Mouse (Mus musculus): ENCODE data around the gene Lpcat3. TPM values are rescaled to one million over a fixed set of nuclear protein-coding genes. Genes with fewer than 3 reads are reported as not detected.
A peak's percentile ranks its signal among the peaks of the same experiment; 100 is the strongest.

Lpcat3 gene
- polyA plus RNA-seq, 1 experiment from 2014 or later, result 60.0 TPM

DNA sequence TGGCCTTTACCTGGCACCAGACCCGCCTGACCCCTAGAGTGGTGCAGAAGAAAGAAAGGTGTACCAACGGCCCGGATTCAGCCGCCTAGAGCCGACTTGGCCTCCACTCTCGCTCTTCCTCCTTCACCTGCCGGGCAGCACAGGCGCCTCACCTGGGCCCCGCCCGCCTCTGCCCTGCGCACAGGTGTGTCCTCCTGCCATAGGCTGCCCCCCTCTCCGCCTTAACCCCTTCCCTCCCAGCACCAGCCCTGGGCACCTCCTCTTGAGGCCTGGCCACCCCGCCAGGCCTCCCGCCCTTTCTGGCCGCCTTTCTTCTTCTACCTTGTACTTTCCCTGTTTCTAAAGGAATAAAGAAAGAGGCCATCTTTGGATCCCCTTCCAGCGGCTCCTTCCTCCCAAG lies 55.9 kb downstream of the Lpcat3 start:
- H3K9ac ChIP-seq (replicated peaks; ENCODE audit: low read depth, low read length), result peak overlapping the region; percentile 50
- peak overlapping the region; percentile 36 for H3K4me3 ChIP-seq (ENCODE audit: low read depth, low read length)
- ATAC-seq (ENCODE audit: insufficient number of reproducible peaks, insufficient read depth, low FRiP score, low read depth), result peak; percentile 83
- WGBS, result 63% methylated on average over 16 of the region's 16 CpGs
- peaks cover 30% of the 10 kb centered on the region for H3K36me3 ChIP-seq (ENCODE audit: control insufficient read depth, insufficient read depth, low read length)
- no peaks in the 10 kb centered on the region for H3K9me3 ChIP-seq (ENCODE audit: control insufficient read depth, low read depth, low read length)
- H3K4me2 ChIP-seq (replicated peaks; ENCODE audit: low read depth, low read length), result peak overlapping the region; percentile 40
- no peaks in the 10 kb centered on the region for H3K27me3 ChIP-seq (ENCODE audit: control insufficient read depth, insufficient read depth, low read length)
- peak overlapping the region; percentile 88 for H3K27ac ChIP-seq (ENCODE audit: low read length)
- 0 out of 2 replicates have a peak, but pooled peaks cover 9% of the 10 kb centered on the region for H3K4me1 ChIP-seq (ENCODE audit: control insufficient read depth, insufficient read depth, low read length)

DNA sequence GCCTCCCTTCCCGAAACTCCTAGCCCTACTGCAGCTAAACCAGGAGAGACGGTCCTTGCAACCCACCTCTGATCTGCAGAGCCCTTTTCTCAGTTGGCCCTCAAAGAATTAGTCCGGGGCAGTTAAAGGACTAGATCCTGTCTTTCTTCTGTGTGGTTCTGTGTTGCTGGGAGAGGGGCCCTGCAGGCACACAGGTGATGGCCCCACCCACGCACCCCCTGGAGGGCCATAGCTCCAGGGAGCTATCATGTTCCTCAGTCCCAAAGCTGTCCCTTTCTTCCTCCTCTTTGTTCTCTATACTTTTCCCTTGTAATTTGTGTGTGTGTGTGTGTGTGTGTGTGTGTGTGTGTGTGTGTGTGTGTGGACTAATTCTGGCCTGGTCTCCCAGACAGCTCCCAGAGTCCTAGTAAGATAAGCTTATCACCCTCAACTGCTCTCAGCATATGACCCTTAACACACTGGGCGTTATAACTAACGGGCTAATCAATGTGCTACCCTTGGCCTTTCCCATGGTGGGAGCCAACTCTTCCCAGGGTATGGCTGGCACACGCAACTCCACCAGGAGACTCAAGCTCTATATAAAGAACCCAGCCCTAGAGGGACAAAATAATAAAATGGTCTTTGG lies 56.6 kb downstream of the Lpcat3 start:
- 0 out of 2 replicates have a peak, but pooled peaks have one; percentile 20 for ATAC-seq (ENCODE audit: insufficient number of reproducible peaks, insufficient read depth, low FRiP score, low read depth)
- Histone ChIP-seq H3K4me2 (replicated peaks; ENCODE audit: low read depth, low read length) (peak overlapping the region; percentile 40), H3K36me3 (ENCODE audit: control insufficient read depth, insufficient read depth, low read length) (peaks cover 23% of the 10 kb centered on the region), H3K4me3 (ENCODE audit: low read depth, low read length) (peak overlapping the region; percentile 36), H3K27ac (ENCODE audit: low read length) (peak overlapping the region; percentile 88), H3K27me3 (ENCODE audit: control insufficient read depth, insufficient read depth, low read length) (no peaks in the 10 kb centered on the region), H3K9me3 (ENCODE audit: control insufficient read depth, low read depth, low read length) (no peaks in the 10 kb centered on the region), H3K9ac (replicated peaks; ENCODE audit: low read depth, low read length) (peak overlapping the region; percentile 50), H3K4me1 (ENCODE audit: control insufficient read depth, insufficient read depth, low read length) (0 out of 2 replicates have a peak, but pooled peaks cover 2% of the 10 kb centered on the region)
- WGBS, result 69% methylated on average over 7 of the region's 7 CpGs

GRCm38 (mm10) chr6:124720904-124721303 lies 58.1 kb downstream of the Lpcat3 start:
- Histone ChIP-seq H3K27ac (ENCODE audit: low read length) (0 out of 2 replicates have a peak overlapping the region, but pooled peaks have one; percentile 18), H3K27me3 (ENCODE audit: control insufficient read depth, insufficient read depth, low read length) (no peaks in the 10 kb centered on the region), H3K9me3 (ENCODE audit: control insufficient read depth, low read depth, low read length) (no peaks in the 10 kb centered on the region), H3K36me3 (ENCODE audit: control insufficient read depth, insufficient read depth, low read length) (peaks cover 10% of the 10 kb centered on the region; the same call in 1 of the 2 replicates), H3K4me2 (replicated peaks; ENCODE audit: low read depth, low read length) (peak overlapping the region; percentile 40; the same call in 1 of the 2 replicates), H3K4me1 (ENCODE audit: control insufficient read depth, insufficient read depth, low read length) (0 out of 2 replicates have a peak, but pooled peaks cover 2% of the 10 kb centered on the region), H3K4me3 (ENCODE audit: low read depth, low read length) (peak overlapping the region; percentile 36; the same call in 1 of the 2 replicates), H3K9ac (replicated peaks; ENCODE audit: low read depth, low read length) (0 out of 2 replicates have a peak overlapping the region, but pooled peaks have one; percentile 10)
- WGBS, result 63% methylated on average over 11 of the region's 11 CpGs
- ATAC-seq (ENCODE audit: insufficient number of reproducible peaks, insufficient read depth, low FRiP score, low read depth), result no peak

GRCm38 (mm10) chr6:124722876-124723473 lies 60.1 kb downstream of the Lpcat3 start:
- 0 out of 2 replicates have a peak, but pooled peaks cover 2% of the 10 kb centered on the region for H3K4me1 ChIP-seq (ENCODE audit: control insufficient read depth, insufficient read depth, low read length)
- WGBS, result 81% methylated on average over 6 of the region's 6 CpGs
- ATAC-seq (ENCODE audit: insufficient number of reproducible peaks, insufficient read depth, low FRiP score, low read depth), result no peak

DNA sequence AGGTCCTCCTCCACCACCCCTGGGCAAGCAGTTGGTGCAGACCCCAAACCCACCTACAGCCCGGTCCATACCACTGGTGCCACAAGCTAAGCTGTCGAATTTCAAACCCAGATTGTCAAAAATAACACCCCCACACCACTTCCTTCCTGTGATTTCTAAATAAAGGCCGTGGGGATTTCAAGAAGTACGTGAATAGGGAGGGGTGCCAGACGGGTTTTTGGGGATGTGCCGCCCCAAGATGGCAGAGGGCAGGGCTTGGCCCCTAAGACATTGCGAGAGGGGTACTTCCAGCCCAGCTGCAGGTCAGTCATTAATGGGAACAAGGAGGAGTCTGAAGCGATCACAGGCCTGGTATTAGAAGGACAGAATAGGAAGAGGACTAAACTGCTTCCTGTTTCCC lies 60.7 kb downstream of the Lpcat3 start:
- Histone ChIP-seq H3K4me2 (replicated peaks; ENCODE audit: low read depth, low read length) (no peak overlapping the region), H3K27ac (ENCODE audit: low read length) (no peak overlapping the region), H3K9me3 (ENCODE audit: control insufficient read depth, low read depth, low read length) (no peaks in the 10 kb centered on the region), H3K4me3 (ENCODE audit: low read depth, low read length) (no peak overlapping the region), H3K36me3 (ENCODE audit: control insufficient read depth, insufficient read depth, low read length) (no peaks in the 10 kb centered on the region), H3K4me1 (ENCODE audit: control insufficient read depth, insufficient read depth, low read length) (0 out of 2 replicates have a peak, but pooled peaks cover 2% of the 10 kb centered on the region), H3K9ac (replicated peaks; ENCODE audit: low read depth, low read length) (no peak overlapping the region), H3K27me3 (ENCODE audit: control insufficient read depth, insufficient read depth, low read length) (no peaks in the 10 kb centered on the region)
- no peak for ATAC-seq (ENCODE audit: insufficient number of reproducible peaks, insufficient read depth, low FRiP score, low read depth)
- WGBS, result 73% methylated on average over 8 of the region's 8 CpGs

More at GRCm38 (mm10) chr6:124722876-124723473, 60.1 kb downstream of the Lpcat3 start:
- Histone ChIP-seq H3K36me3 (ENCODE audit: control insufficient read depth, insufficient read depth, low read length) (no peaks in the 10 kb centered on the region), H3K4me2 (replicated peaks; ENCODE audit: low read depth, low read length) (no peak overlapping the region), H3K4me3 (ENCODE audit: low read depth, low read length) (no peak overlapping the region), H3K9me3 (ENCODE audit: control insufficient read depth, low read depth, low read length) (no peaks in the 10 kb centered on the region), H3K27ac (ENCODE audit: low read length) (no peak overlapping the region), H3K27me3 (ENCODE audit: control insufficient read depth, insufficient read depth, low read length) (no peaks in the 10 kb centered on the region), H3K9ac (replicated peaks; ENCODE audit: low read depth, low read length) (no peak overlapping the region)

DNA sequence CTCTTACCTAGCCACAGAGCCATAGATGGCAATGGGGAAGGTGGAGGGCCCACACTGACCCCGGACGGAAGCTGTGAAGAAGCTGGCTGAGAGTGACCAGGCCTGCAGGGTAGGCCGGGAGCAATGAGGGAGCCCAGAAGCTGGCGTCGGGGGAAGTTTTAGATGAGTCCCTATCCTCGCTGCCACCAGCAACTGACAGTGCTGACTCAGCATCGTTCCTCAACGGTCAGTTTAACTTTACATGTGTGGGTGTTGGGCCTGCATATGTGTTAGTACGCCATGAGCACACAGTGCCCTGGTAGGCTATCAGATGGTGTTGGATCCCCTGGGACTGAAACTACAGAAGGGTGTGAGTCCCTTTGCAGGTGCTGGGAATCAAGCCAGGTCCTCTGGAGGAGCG lies 61.6 kb downstream of the Lpcat3 start:
- Histone ChIP-seq H3K4me2 (replicated peaks; ENCODE audit: low read depth, low read length) (no peak overlapping the region), H3K9ac (replicated peaks; ENCODE audit: low read depth, low read length) (no peak overlapping the region), H3K9me3 (ENCODE audit: control insufficient read depth, low read depth, low read length) (no peaks in the 10 kb centered on the region), H3K36me3 (ENCODE audit: control insufficient read depth, insufficient read depth, low read length) (no peaks in the 10 kb centered on the region), H3K4me3 (ENCODE audit: low read depth, low read length) (no peak overlapping the region), H3K27ac (ENCODE audit: low read length) (no peak overlapping the region), H3K27me3 (ENCODE audit: control insufficient read depth, insufficient read depth, low read length) (no peaks in the 10 kb centered on the region), H3K4me1 (ENCODE audit: control insufficient read depth, insufficient read depth, low read length) (0 out of 2 replicates have a peak, but pooled peaks cover 2% of the 10 kb centered on the region)
- ATAC-seq (ENCODE audit: insufficient number of reproducible peaks, insufficient read depth, low FRiP score, low read depth), result no peak
- WGBS, result 85% methylated on average over 10 of the region's 10 CpGs

GRCm38 (mm10) chr6:124728621-124729020 lies 65.8 kb downstream of the Lpcat3 start:
- no peak overlapping the region for H3K27ac ChIP-seq (ENCODE audit: low read length)
- H3K4me2 ChIP-seq (replicated peaks; ENCODE audit: low read depth, low read length), result no peak overlapping the region
- no peak overlapping the region for H3K4me3 ChIP-seq (ENCODE audit: low read depth, low read length)
- no peaks in the 10 kb centered on the region for H3K27me3 ChIP-seq (ENCODE audit: control insufficient read depth, insufficient read depth, low read length)
- no peak for ATAC-seq (ENCODE audit: insufficient number of reproducible peaks, insufficient read depth, low FRiP score, low read depth)
- no peaks in the 10 kb centered on the region for H3K36me3 ChIP-seq (ENCODE audit: control insufficient read depth, insufficient read depth, low read length)
- WGBS, result 87% methylated on average over 10 of the region's 10 CpGs
- H3K9me3 ChIP-seq (ENCODE audit: control insufficient read depth, low read depth, low read length), result no peaks in the 10 kb centered on the region
- H3K4me1 ChIP-seq (ENCODE audit: control insufficient read depth, insufficient read depth, low read length), result no peaks in the 10 kb centered on the region; the same call in 1 of the 2 replicates
- H3K9ac ChIP-seq (replicated peaks; ENCODE audit: low read depth, low read length), result no peak overlapping the region

- Histone ChIP-seq H3K9me3 (ENCODE audit: control insufficient read depth, low read depth, low read length) (no peaks in the 10 kb centered on the region), H3K9ac (replicated peaks; ENCODE audit: low read depth, low read length) (no peak overlapping the region), H3K4me2 (replicated peaks; ENCODE audit: low read depth, low read length) (no peak overlapping the region), H3K27me3 (ENCODE audit: control insufficient read depth, insufficient read depth, low read length) (no peaks in the 10 kb centered on the region), H3K4me3 (ENCODE audit: low read depth, low read length) (no peak overlapping the region), H3K4me1 (ENCODE audit: control insufficient read depth, insufficient read depth, low read length) (no peaks in the 10 kb centered on the region; the same call in 1 of the 2 replicates), H3K36me3 (ENCODE audit: control insufficient read depth, insufficient read depth, low read length) (no peaks in the 10 kb centered on the region), H3K27ac (ENCODE audit: low read length) (no peak overlapping the region)
- WGBS, result 74% methylated on average over 8 of the region's 8 CpGs
- ATAC-seq (ENCODE audit: insufficient number of reproducible peaks, insufficient read depth, low FRiP score, low read depth), result no peak
These were observed 67.3 kb downstream of the Lpcat3 start for GRCm38 (mm10) chr6:124729850-124730705.
